Mouse (Mus musculus) heart, embryonic 11.5 days (tissue): ENCODE measurements around the gene Trim9. TPM values are rescaled to one million over a fixed set of nuclear protein-coding genes. Genes with fewer than 3 reads are reported as not detected.
A peak's percentile ranks its signal among the peaks of the same experiment; 100 is the strongest.

Experiments used
- ATAC-seq: fragments of 200-750 bp; cut with Nextera tagmentation; replicated peaks from 2 replicates; pipeline ENCODE4 v1.8.0; 2017; ENCODE audit warnings: moderate library complexity; ENCODE audit not compliant: insufficient number of reproducible peaks, low FRiP score, low TSS enrichment
- H3K27ac ChIP-seq: fragments of 300-500 bp; sonication (generic); 2 replicates; pipeline ENCODE4 v1.5.1; 2014; ENCODE audit warnings: mild to moderate bottlenecking, low read depth, low read length
- H3K27me3 ChIP-seq: fragments of 300-500 bp; sonication (generic); 2 replicates; pipeline ENCODE4 v1.6.1; 2014; ENCODE audit warnings: mild to moderate bottlenecking, low read length, mixed read lengths; ENCODE audit not compliant: control insufficient read depth, insufficient read depth
- H3K36me3 ChIP-seq: fragments of 300-500 bp; sonication (generic); 2 replicates; pipeline ENCODE4 v1.6.1; 2014; ENCODE audit warnings: mild to moderate bottlenecking, low read length, moderate library complexity, mixed read lengths; ENCODE audit not compliant: control insufficient read depth, insufficient read depth
- H3K4me1 ChIP-seq: fragments of 300-500 bp; sonication (generic); 2 replicates; pipeline ENCODE4 v1.6.1; 2014; ENCODE audit warnings: low read length; ENCODE audit not compliant: control insufficient read depth, insufficient read depth
- H3K4me2 ChIP-seq: fragments of 300-500 bp; sonication (generic); 2 replicates; pipeline ENCODE4 v1.6.1; 2014; ENCODE audit warnings: mild to moderate bottlenecking, moderate library complexity
- H3K4me3 ChIP-seq: fragments of 300-500 bp; sonication (generic); 2 replicates; pipeline ENCODE4 v1.5.1; 2014; ENCODE audit warnings: low read depth, low read length
- H3K9ac ChIP-seq: fragments of 300-500 bp; sonication (generic); 2 replicates; pipeline ENCODE4 v1.6.1; 2014; ENCODE audit warnings: mild to moderate bottlenecking, low read depth, low read length, moderate library complexity
- H3K9me3 ChIP-seq: fragments of 300-500 bp; sonication (generic); replicated peaks from 2 replicates; pipeline ENCODE4 v1.6.1; 2016; ENCODE audit warnings: low read length; ENCODE audit not compliant: control insufficient read depth
- WGBS: fragments of 180-500 bp; shearing (Covaris S2); extraction: QIAGEN DNeasy Blood & Tissue Kit; methylation state at CpG from one replicate; pipeline ENCODE4 v1.1.7; 2014; ENCODE audit not compliant: insufficient replicate concordance; 5-methylcytosine and 5-hydroxymethylcytosine counted together
- polyA plus RNA-seq: library from polyadenylated mRNA; unstranded; fragments of >200 nt; fragmentation: Nextera tagmentation; extraction: Ambion mirVana; gene quantifications from 2 replicates; pipeline ENCODE4 v1.2.1, GENCODE M21; 2014

The Trim9 gene
- polyA plus RNA-seq = 0.59 and 0.75 TPM in 2 replicates

DNA sequence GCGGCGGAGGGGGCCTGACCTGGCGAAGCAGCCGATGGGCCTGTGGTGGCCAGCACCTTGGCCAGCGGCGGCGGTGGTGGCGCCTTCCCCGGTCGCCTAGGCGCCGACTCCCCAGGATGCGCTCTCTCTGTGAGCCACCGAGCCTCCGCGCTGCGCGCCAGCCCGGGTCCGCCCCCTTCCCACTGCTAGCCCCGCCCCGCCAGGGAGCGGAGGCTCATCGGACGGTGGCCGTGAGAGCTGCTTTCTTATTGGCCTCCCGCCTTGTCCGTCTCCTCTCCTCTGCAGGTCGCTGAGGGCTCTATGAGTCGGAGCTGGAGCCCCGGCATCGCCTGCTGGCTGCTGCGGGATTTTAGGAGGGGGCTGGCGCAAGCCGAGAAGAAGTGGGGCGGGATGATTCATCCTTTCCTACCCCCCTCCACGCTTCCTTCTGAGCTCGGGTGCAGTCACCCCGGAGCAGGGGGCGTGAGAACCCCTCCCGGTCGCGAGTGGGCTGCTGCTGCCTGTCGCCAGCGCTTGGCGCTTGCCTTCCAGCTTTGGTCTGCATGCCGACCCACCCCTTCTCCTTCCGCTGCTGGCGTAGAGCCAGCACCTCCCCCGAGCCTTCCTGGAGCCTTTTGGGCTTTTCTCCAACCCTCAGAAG is at the start of gene Trim9:
TSS of gene Trim9 (minus strand) at position 413 of the 640 bp plus-strand sequence.
- peak within 1 kb of the TSS; percentile 62 for H3K4me3 ChIP-seq
- peak; percentile 96 for ATAC-seq
- H3K9me3 ChIP-seq = no peaks in the 10 kb centered on the region
- WGBS = under 1% methylated on average over 38 of the region's 50 CpGs
- H3K27ac ChIP-seq = peak within 1 kb of the TSS; percentile 59; the same call in 1 of the 2 replicates
- H3K4me2 ChIP-seq = peak within 1 kb of the TSS; percentile 90
- no peaks in the 10 kb centered on the region for H3K36me3 ChIP-seq
- H3K27me3 ChIP-seq = peaks cover 24% of the 10 kb centered on the region
- H3K9ac ChIP-seq = peak within 1 kb of the TSS; percentile 71
- H3K4me1 ChIP-seq = no peaks in the 10 kb centered on the region; the same call in 1 of the 2 replicates

DNA sequence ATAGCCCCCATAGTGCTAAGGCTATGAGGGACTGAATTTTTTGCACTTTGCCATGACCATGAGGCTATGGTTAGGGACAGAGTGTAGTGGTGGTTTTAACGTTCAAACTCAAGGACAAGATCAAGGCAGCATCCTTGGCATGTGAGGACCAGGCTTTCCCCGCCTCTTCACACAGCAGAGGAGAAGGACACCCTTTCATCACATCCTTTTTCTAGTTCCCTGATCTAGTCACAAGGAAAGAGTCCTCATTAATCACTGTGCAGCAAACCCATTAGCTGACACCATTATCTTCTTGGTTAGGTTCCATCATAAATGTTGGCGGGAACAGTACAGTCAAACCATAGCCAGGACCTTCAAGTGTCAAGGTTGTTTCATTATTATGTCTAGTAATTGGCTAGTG is 47.6 kb upstream of the Trim9 start:
- Histone ChIP-seq H3K9ac (no peak overlapping the region), H3K27me3 (no peaks in the 10 kb centered on the region), H3K36me3 (no peaks in the 10 kb centered on the region), H3K4me1 (no peaks in the 10 kb centered on the region), H3K4me3 (no peak overlapping the region), H3K4me2 (no peak overlapping the region), H3K9me3 (no peaks in the 10 kb centered on the region), H3K27ac (no peak overlapping the region)
- ATAC-seq = no peak
- 77% methylated on average over 3 of the region's 3 CpGs for WGBS

DNA sequence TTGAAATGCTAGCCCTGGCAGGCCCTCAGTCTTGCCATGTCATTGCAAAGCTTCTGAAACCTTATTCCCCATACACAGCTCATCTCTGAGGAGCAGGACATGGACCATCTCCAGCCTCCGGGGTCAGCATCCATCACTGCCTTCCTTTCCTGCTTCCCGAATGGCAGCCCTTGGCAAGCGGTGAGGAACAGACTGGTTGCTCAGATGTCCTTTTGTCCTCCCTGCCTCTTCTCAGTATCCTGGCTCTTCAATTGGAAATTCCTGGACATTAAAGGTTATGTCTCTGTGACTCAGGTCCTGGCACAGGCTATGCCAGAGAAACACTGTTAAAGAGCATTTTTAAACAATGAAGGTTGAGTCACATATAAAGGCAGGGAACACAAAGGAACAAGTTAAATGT is 43.8 kb upstream of the Trim9 start:
- no peaks in the 10 kb centered on the region for H3K36me3 ChIP-seq
- H3K27me3 ChIP-seq = no peaks in the 10 kb centered on the region
- WGBS = 85% methylated on average over 3 of the region's 3 CpGs
- no peaks in the 10 kb centered on the region for H3K9me3 ChIP-seq
- no peak overlapping the region for H3K27ac ChIP-seq
- H3K4me2 ChIP-seq = no peak overlapping the region
- no peak overlapping the region for H3K4me3 ChIP-seq
- no peak overlapping the region for H3K9ac ChIP-seq
- ATAC-seq = no peak
- no peaks in the 10 kb centered on the region for H3K4me1 ChIP-seq

DNA sequence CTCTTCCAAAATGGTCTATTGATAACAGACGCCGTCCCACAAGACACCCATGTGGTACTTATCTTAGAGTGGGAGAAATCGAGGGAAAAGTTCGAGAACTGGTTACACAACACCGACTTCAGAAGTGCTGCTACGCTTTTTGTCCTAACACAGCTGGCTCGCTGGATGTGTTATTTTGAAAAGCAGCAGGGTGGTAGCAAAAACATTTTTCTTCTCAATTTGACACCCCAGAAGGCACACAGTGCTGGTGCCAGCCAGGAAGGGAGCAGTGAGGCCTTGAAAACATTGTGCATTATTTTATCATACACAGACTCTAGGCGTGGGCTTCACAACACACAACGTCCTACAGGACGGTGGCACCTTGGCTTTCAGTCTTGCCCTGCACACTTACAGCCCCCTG is 27.6 kb upstream of the Trim9 start:
- H3K36me3 ChIP-seq = no peaks in the 10 kb centered on the region
- H3K9me3 ChIP-seq = no peaks in the 10 kb centered on the region
- ATAC-seq = no peak
- 74% methylated on average over 10 of the region's 10 CpGs for WGBS
- no peaks in the 10 kb centered on the region for H3K4me1 ChIP-seq
- no peaks in the 10 kb centered on the region for H3K27me3 ChIP-seq
- no peak overlapping the region for H3K4me3 ChIP-seq
- H3K4me2 ChIP-seq = no peak overlapping the region
- H3K27ac ChIP-seq = no peak overlapping the region
- no peak overlapping the region for H3K9ac ChIP-seq

DNA sequence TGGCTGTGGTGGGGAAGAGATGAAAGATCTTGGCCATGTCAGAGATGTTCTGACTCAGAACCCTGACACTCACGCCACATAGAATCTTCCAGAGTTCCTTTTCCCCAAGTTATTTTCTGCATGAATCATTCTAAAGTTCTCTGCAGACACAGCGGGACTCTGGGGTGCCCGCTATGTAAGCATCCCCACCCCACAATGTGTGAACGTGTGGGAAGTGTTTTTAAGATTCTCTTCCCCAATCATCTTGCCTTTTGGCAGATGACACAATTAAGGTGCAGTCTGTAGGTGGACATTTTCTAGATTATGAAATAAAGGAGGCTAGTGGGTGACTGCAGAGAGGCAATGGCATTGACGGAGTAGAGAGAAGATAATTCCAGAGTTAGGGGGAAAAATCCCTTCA is 25.5 kb upstream of the Trim9 start:
- H3K9me3 ChIP-seq = no peaks in the 10 kb centered on the region
- no peaks in the 10 kb centered on the region for H3K27me3 ChIP-seq
- no peak overlapping the region for H3K9ac ChIP-seq
- no peak overlapping the region for H3K4me3 ChIP-seq
- no peak overlapping the region for H3K4me2 ChIP-seq
- no peaks in the 10 kb centered on the region for H3K36me3 ChIP-seq
- no peak overlapping the region for H3K27ac ChIP-seq
- ATAC-seq = no peak
- no peaks in the 10 kb centered on the region for H3K4me1 ChIP-seq
- WGBS = 76% methylated on average over 5 of the region's 5 CpGs

DNA sequence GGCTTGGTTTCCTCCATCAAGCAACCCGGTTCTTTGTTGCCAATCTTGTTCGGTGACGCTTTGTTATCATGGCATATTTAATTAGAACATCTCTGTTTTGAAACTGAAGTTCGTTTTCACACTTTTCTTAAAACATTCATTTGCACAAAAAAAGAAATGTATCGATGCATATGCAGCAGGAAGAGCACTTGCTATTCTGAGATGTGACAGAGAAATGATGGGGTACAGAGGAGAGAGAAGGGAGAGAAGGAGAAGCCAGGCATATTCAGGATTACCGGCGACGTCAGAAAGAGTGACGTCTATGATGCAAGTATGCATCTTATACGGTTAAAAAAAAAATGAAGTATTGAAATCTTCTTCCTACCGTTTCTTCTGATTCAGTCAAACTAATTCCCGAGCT is 21.9 kb upstream of the Trim9 start:
- H3K9me3 ChIP-seq = no peaks in the 10 kb centered on the region
- H3K9ac ChIP-seq = no peak overlapping the region
- ATAC-seq = no peak
- H3K36me3 ChIP-seq = no peaks in the 10 kb centered on the region
- H3K4me1 ChIP-seq = no peaks in the 10 kb centered on the region
- no peak overlapping the region for H3K4me2 ChIP-seq
- no peak overlapping the region for H3K4me3 ChIP-seq
- WGBS = 79% methylated on average over 12 of the region's 12 CpGs
- H3K27me3 ChIP-seq = no peaks in the 10 kb centered on the region
- H3K27ac ChIP-seq = no peak overlapping the region

DNA sequence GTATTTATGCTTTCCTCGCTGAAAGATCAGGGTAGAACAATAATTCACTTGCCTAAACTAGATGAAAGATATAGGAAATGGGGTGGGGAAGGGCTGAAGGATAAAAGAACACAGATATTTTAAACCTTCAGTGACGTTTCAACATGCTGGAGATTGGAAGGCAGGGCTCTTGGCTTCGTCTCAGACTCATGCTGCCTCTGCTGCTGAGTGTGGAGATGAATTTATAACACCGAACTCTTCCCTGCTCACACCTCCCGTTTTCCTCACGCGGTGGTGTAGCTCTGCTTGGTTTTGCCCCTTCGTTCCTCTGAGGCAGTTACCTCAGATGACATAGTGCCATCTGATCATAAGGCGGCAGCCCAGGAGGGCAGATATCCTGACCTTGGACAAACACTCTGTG is 21.4 kb upstream of the Trim9 start:
- WGBS = 77% methylated on average over 9 of the region's 9 CpGs
- Histone ChIP-seq H3K27ac (no peak overlapping the region), H3K4me2 (no peak overlapping the region), H3K4me3 (no peak overlapping the region), H3K9me3 (no peaks in the 10 kb centered on the region), H3K36me3 (no peaks in the 10 kb centered on the region), H3K27me3 (no peaks in the 10 kb centered on the region), H3K9ac (no peak overlapping the region), H3K4me1 (no peaks in the 10 kb centered on the region)
- ATAC-seq = no peak

DNA sequence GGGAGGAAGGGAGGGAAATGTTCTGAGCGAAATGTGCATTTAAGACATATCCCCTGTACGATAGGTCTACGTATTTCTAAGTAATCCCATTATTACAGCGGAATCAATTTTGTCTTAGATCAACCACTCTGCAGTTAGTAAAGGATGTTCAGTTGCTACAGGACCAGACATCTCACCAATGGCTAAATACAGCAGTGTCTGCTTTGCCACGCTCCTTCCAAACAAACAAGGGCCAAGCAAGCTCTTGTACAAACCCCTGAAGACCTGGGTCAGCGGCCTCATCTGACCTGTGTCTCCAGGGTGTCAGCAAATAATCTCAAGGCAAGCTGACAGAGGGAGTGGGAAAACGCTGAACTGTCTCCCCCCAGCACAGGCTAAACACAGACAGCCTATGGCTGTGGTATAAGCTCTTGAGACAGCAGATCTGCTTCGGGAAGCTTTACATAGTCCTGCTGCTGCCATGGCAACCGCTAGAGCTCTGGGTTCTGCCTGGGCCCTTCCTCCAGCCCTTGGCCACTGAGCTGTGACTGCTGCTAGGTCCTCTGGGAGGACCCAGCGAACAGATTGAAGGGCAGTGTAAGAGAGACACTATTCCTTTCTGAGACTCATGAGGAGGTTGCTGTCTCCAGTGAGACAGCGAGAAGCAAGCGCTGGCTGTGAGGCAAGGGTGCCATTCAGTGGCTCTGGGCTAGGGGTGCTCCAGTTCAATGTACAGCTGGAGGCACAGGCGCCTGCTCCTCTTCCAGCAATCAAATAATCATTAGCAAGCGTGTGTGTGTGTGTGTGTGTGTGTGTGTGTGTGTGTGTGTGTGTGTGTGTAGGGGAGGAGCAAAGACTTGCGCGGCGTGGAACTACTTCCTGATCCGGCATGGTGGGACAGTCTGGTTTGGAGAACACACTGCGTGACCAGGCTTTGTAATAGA is 20.2 kb upstream of the Trim9 start:
- Histone ChIP-seq H3K4me2 (peak overlapping the region; percentile 38), H3K4me3 (no peak overlapping the region), H3K27ac (no peak overlapping the region), H3K9ac (no peak overlapping the region), H3K27me3 (no peaks in the 10 kb centered on the region), H3K4me1 (no peaks in the 10 kb centered on the region), H3K36me3 (no peaks in the 10 kb centered on the region), H3K9me3 (no peaks in the 10 kb centered on the region)
- ATAC-seq = peak; percentile 65
- 53% methylated on average over 19 of the region's 19 CpGs for WGBS
